Mouse (Mus musculus): ENCODE results near the gene Tmem184b. TPM values are rescaled to one million over a fixed set of nuclear protein-coding genes. Genes with fewer than 3 reads are reported as not detected.

Tmem184b gene
- 10 to 100 TPM; 57.6 to 66.4 TPM for total RNA-seq (2023)

DNA sequence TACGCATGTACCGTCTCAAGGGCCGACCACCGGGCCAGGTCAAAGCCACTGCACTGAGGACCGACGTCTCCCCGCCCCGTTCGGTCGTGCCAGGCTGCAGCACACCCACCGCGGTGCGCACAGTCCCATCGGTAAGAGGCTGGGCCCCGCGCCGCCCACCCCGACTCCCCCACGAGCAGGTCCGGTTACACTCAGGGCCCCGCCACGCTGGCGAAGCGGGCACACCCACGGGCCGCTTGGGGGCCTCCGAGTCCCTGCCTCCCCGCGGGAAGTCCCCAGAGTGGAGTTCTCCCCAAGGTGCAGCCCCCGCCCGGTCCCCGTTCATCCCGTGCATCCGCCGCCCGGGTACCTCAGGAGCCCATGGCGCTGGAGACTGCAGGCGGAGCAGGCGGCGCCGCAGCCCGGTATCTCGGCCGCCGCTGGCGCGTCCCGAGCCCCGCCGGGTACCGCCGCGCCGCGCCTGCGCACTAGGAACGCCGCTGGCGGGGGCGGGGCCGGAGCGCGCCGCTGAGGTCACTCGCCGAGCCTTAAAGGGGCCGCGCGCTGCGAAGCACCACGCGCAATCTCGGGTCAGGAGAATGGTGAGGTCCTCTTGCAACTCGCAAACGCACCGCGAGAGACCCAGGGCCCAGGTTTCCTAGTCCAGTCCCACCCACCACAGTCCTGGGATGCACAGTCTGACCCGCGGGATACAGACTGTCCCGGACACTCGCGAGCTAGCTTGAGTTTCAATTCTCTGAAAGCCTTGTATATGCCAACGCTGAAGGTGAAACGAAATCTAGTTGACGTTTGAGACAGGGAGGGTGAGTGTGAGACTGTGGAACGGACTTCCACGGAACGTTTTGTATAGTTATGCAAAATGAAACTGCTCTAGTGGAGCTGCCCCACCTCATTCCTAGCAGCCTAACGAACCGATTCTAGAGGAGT is at the start of gene Tmem184b:
Gene Tmem184b (minus strand): TSS at position 734 of the 927 bp plus-strand sequence.

DNA sequence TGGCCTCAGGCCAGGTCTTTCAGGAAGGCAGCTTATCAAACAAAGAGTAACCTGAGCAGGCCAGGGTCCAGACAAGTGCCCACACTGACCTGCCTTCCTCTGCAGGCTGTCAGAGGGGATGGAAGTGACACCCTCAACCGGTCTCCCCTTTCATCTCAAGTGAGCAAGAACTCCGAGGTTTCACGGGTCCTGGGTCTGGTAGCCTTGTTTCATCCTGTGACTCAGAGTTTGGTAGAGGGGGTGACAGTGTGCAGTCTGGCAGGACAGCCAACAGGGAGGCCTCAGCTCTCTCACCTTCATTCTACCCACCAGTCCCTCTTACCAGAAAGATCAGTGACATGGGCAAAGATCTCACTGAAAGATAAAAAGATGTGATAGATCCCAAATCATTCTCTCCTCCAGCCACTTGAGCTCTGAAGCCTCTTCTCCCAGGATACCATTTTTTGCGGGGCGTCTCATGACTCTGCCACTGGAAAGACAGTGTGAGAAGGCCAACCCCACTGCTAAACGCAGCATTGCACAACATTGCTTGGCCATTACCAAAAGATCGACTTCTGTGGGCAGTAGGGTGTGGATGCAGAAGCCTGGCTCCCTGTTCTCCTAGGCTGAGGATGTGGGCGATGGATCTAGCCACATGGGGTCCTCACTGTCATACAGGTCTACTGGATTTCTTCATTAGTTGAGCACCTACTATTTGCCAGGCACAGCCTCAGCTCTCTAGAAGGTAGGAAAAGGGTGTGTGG is 57.1 kb downstream of the Tmem184b start, which contains the start of gene Maff:
Gene Maff (plus strand): TSS at position 571 of the 743 bp plus-strand sequence.

DNA sequence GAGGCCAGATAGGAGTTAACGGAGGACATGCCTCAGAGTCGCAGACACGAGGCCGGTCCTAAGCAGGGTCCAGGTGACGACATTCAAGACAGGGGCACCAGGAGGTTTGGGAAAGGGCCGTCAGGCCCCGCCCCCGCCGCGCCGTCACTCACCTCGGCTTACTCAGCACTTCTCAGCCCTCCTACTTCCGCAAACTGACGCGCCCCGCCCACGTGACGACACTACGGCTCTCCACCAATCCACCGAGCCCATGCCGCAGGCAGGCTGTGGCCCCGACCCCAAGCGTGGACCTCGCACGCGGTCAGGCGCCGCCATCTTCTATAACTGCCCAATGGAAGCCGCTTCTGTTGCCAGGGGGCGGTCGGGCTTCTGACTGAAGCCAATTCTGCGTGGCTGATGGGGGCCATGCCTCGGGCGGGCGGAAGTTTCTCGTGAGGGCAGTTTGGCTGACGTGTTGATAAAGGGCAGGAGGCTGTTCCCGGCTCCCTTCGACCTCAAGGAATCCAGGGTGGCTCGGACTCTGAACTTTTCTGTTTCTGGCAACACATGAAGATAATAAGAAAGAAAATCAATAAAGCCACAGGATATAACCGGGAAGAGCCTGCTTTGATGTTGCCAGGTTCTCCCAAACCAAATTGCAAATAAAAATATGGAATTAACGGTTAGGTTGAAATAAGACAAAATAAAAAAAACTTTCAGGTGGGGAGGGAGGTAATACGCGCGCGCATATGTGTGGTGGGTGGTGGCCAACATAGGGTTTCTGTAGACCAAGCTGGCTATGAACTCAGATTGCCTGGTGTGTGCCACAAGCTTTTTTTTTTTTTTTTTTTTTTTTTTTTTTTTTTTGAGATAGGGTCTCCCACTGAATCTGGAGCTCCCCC is 75.1 kb downstream of the Tmem184b start, which contains the start of gene Pla2g6:
Gene Pla2g6 (minus strand): TSS at position 333 of the 881 bp plus-strand sequence.

Other genes starting within 250 kb of the Tmem184b start
- gene Sox10, start 238.3 kb downstream of the Tmem184b start, total RNA-seq (2023), result not detected
- 1 to 10 TPM; 6.0 TPM for gene Pick1, start 174.4 kb downstream of the Tmem184b start, total RNA-seq (2023)
- not detected for gene Gm49486, start 174.2 kb downstream of the Tmem184b start, total RNA-seq (2023)
- gene Slc16a8, start 148.8 kb downstream of the Tmem184b start, total RNA-seq (2023), result not detected
- gene Baiap2l2, start 118.0 kb downstream of the Tmem184b start, total RNA-seq (2023), result under 1 TPM in 1 of 2 experiments, not detected in 1; 0.81 TPM
- 1 to 10 TPM; 4.3 to 6.6 TPM for gene Pla2g6, start 75.2 kb downstream of the Tmem184b start, total RNA-seq (2023)
- gene Maff, start 56.9 kb downstream of the Tmem184b start, total RNA-seq (2023), result 10 to 100 TPM; 15.4 to 16.2 TPM
- gene Csnk1e, start 52.0 kb upstream of the Tmem184b start, total RNA-seq (2023), result 10 to 100 TPM; 69.8 to 90.0 TPM
- not detected for gene Kcnj4, start 101.7 kb upstream of the Tmem184b start, total RNA-seq (2023)
- under 1 TPM in 1 of 2 experiments, not detected in 1; 0.72 TPM for gene Kdelr3, start 112.8 kb upstream of the Tmem184b start, total RNA-seq (2023)
- 100 to 1,000 TPM; 166 to 169 TPM for gene Ddx17, start 143.2 kb upstream of the Tmem184b start, total RNA-seq (2023)
- 1 to 10 TPM; 2.0 to 2.7 TPM for gene Dmc1, start 201.5 kb upstream of the Tmem184b start, total RNA-seq (2023)

Measured in neutrophil, adult 83 days (primary cell).